Mouse (Mus musculus) skeletal muscle tissue, adult 2 months (tissue): ENCODE measurements around the gene Lmna.

Experiments
- DNase-seq: peaks from one replicate; pipeline ENCODE4 v3.0.0-alpha.2; 2012; ENCODE audit warnings: low read depth, low spot score

Lmna gene

GRCm38 (mm10) chr3:88473020-88473419 lies 36.7 kb downstream of the Lmna start:
- no peak for DNase-seq

- DNase-seq: no peak
These were observed 38.7 kb downstream of the Lmna start for GRCm38 (mm10) chr3:88470943-88471479.

- DNase-seq: no peak
These were observed 40.3 kb downstream of the Lmna start for GRCm38 (mm10) chr3:88469466-88469865.

DNA sequence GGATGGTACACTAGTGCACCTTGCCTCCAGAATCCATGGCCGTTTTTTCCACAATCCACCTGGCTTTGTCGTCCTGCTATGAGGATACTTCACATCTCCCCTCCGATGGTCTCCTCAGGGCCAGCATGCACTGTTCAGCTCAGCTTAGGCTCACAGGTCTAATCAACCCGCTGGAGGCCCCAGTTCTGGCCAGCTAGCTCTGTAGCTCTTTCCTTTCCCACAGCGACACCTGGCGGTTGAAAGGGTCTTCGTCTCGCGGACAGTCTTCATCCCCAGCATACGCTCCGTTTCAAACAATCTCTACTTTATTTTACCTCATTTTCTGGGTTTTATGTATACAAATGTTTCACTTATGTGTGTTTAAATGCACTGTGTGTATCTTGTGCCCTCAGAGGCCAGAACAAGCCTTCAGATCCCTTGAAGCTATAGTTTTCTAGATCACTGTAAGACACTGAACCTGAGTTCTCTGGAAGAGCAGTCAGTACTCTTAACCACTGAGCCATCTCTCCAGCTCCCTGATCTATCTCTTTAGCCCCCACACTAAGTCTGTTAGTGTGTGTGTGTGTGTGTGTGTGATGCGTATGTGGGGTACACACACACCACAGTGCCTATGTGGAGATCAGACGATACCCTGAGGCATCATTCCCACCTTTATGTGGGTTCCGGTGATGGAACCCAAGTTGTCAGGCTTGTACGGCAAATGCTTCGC lies 42.5 kb downstream of the Lmna start:
- DNase-seq: peak; percentile 80

DNA sequence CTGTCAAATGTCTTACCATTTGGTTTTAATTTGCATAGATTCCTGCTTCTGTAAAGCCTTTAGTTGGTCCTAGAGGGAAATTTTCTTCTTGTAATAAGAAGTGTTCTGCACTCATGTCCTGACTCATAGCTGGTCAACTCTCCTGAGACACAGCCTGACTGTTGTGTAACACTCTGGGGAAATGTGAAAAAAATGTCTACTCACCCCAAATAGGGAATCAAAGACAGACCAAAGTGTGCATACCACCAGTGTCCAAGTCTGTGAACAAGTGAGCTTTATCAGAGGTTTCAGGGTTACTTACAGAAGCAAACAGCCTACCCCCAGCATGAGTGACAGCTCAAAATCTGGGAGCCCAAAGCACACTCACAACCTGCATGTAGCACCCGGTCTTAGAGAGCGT lies 44.6 kb downstream of the Lmna start:
- DNase-seq: no peak

- no peak for DNase-seq
These were observed 45.3 kb downstream of the Lmna start for GRCm38 (mm10) chr3:88464425-88464824.

DNA sequence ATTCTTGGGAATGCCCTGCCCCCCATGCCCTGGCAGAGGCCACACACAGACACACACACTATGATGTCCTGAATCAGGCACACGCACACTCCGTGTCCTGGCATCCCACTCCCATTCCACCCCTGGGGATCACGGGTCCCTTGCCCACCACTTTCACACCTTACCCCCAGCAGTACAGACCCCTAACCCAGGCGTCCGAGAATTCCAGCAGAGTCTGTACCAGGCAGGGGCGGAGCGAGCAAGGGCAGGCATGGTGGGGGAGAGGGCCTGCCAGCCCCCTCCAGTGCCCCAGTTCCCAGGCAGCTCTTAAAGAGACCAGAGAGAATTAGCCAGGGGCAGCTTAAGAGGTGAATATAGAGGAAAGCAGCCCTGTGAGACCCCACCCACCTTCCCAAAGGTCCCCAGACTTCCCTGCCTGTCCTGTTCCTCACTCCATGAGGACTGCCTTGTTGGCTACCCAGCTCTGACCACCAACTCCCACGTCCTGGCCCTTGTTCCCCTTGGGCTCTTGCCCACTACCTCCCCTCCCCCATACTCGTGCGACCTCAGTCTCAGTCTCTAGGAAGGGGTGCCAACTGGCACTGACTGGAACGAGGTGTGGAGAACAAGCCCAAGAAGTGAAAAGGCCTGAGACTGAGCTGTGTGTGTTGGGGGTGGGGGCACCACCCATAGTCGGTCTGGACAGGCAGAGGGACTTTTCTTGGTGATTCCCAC lies 48.6 kb downstream of the Lmna start, which contains the start of gene Sema4a:
Sema4a (minus strand) TSS at position 200 of the 714 bp plus-strand sequence.
- no peak for DNase-seq

- DNase-seq: no peak
These were observed 49.7 kb downstream of the Lmna start for GRCm38 (mm10) chr3:88460029-88460428.

DNA sequence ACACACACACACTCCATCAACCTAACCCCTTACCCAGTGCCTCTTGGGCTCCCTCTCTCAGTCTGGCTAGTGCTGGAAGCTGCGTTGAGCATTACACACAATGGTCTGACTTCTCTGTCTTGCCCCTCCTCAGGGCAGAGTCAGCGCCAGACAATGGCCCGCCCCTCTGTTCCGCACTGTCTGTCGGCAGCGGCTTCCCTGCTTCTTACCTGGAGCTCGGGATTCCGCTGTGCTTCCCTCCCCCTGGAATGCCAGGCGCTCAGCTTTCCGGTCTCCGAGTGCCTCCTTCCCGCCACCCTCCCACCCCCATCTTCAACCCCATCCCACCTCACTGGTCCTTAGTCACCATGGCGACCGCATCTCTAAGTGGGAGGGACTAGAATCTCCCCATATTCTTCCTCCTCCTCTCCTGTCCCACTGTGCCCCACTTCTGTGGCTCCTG lies 51.0 kb downstream of the Lmna start:
- no peak for DNase-seq

- DNase-seq: no peak
These were observed 52.8 kb downstream of the Lmna start for GRCm38 (mm10) chr3:88456746-88457532.

DNA sequence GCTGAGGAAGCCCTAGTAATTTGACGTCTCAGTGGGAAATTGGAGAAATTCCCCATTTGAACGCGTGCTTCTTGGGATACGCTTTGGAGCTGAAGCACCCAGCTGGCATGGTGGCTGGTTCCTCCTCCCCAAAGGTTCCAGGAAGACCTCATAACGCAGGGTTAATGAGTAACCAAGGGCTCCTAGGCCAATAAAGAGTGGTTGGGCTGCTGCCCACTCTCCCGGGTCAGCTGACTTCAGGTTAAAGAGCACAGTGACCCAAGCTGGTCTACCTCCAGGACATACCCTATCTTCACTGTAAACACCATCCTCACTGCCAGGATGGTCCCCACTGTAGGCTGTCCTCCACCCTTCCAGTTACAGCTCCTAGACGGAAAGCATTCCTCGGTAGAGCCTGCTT lies 53.4 kb downstream of the Lmna start:
- no peak for DNase-seq

- no peak for DNase-seq
These were observed 54.0 kb downstream of the Lmna start for GRCm38 (mm10) chr3:88455588-88456264.

- DNase-seq: no peak
These were observed 54.8 kb downstream of the Lmna start for GRCm38 (mm10) chr3:88454762-88455587.

DNA sequence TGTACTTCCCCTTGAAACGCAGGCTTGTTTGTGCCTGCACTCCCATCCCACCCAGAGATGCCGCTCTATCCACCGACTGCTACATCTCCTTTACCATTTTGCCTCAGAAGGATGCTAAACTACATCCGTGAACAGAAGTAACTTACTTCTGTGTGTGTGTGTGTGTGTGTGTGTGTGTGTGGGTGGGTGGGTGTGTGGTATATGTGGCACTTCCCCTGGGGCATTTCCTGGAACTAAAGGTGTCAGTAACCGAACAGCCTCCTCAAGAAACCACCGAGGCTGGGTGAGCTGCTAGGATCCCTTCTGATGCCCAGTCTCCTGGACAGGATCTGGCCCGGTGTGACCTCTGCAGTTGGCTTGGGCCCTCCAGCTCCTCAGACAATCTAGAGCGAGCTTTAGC lies 55.8 kb downstream of the Lmna start:
- DNase-seq: no peak

DNA sequence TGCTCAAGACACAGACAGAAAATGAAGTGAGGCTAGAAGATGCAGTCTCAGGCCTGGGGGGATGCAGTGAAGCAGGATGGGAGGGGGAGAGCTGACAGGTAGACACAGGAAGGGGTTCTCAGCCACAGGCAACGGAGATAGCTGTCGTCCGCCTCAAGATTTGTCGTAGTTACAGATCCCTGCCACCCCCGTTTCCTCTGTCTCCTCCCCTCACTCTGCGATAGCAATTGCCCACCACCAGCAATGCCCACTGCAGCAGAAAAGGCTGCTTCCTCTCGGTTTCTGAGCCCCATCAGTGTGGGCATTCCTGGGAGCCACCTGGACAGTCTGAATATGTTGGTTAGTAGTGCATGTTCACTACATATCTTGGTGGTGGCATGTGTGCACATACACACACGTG lies 56.4 kb downstream of the Lmna start:
- no peak for DNase-seq

- no peak for DNase-seq
These were observed 57.0 kb downstream of the Lmna start for GRCm38 (mm10) chr3:88452716-88453115.

DNA sequence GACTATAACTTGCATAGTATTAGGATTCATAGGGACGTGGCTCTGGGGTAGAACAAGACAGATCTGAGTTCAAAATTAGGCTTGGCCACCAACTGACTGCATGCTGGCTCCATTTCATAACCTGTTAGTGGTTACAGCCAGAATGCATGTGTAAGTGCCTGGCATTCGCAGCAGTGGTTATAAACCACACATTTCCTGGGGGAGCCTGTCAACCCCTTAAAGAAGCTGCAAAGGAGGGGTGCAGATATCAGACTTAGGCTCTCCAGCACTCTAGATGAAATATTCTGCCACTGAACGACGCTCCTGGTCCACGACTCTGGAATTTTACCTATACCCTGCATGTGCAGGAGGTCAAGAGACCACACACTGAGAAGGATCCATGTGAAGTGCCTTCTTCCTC lies 57.5 kb downstream of the Lmna start:
- DNase-seq: no peak

DNA sequence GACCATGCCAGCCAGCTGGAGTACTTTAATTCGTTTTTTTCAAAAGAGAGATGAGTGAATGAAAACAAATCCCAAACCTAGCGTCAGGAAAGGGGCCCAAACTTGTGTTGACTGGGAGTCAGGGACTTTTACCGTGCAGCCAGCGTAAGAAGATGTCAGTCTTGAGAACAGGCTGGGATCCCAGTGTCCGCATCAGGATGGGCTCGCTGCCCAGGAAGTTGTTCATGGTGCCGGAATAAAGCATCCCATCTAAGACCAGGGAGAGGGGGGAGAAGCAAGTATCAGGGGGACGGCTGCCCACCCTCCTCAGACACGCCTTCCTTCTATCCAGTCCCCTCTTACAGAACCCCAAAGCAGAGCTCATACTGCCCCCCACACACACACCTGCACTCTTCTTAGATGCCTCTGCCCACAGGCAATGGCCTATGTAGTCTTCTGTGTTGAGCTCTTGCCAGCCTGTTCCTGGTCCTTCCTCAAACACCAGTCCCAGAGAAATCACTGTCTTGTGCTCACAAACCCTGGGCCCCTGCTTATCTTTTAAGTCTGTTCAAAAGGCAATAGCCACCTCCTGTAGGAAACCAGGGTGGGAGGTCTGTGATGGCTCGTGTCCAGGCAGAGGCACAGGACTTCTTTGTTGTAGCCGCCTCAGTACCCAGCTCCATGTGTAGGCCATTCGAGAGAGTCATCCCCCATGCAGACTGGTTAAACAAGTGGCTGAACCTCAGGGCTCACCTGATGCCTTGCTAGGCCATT lies 59.2 kb downstream of the Lmna start:
- no peak for DNase-seq

GRCm38 (mm10) chr3:88449395-88450023 lies 60.2 kb downstream of the Lmna start:
- no peak for DNase-seq
